Mouse (Mus musculus): ENCODE results near the gene Fat4.

GRCm38 (mm10) chr3:38913488-38914105, 26.9 kb downstream of the Fat4 start:
- TF ChIP-seq CTCF (IDR thresholded peaks at IDR 0.05; ENCODE audit: low read depth) (no peak), EP300 (IDR thresholded peaks at IDR 0.05; ENCODE audit: low read depth) (no peak)
